Mouse (Mus musculus) spleen, postnatal 10 days (tissue): ENCODE measurements around the gene Zfp609.

ENCODE experiments used
- DNase-seq, 2 experiments: peaks; one replicate each; pipeline ENCODE4 v3.0.0; 2021 to 2022; ENCODE audit warnings: low spot score in 2 of 2

The Zfp609 gene

DNA sequence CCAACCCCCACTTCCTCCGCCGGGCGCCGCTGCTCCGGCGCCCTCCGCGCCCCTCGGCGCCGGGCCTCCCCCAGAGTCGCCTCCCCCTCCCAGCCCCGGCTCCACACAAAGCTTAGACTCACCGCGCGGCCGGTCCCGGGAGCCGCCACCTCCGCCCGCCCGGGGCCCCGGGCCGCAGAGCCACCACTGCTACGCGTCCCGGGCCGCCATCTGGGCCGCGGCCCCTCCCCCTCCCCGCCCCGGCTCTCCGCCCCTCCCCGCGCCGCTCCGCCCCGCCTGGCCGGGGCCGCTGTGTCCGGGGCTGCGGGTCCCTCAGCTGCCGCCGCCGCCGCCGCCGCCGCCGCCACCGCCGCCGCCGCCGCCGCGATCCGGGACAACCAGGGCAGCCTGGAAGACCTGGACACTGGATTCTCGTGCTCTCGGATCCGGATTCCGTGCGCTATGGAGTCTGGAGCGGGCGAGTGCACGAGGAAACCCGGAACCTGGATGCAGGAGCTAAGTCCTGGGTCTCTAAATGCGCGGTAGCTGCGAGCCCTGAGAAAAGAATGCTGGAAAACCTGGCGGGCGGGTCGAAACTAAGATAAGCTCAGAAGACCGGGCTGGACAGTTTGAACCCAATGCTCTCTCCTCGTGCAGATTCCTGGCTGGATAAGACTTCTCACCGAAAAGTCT, at the start of gene Zfp609:
Zfp609 (minus strand) TSS at position 221 of the 672 bp plus-strand sequence.
- peak; percentile 96 for DNase-seq

DNA sequence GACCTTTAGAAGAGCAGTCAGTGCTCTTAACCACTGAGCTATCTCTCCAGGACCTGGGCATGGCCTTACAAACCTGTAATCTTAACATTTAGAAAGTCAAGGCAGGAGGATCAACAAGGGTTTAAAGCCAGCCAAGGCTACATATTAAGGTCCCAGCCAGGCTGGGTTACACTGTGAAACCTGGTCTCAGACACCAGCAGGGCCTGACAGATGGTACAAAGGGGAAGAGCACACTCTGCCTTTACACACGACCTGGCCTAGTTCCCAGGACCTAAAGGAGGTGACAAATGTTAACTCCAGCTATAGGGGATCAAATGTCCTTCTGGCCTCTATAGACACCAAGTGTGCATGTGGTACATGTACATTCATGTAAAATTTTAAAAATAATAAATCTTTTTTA, 32.3 kb upstream of the Zfp609 start:
- no peak for DNase-seq

DNA sequence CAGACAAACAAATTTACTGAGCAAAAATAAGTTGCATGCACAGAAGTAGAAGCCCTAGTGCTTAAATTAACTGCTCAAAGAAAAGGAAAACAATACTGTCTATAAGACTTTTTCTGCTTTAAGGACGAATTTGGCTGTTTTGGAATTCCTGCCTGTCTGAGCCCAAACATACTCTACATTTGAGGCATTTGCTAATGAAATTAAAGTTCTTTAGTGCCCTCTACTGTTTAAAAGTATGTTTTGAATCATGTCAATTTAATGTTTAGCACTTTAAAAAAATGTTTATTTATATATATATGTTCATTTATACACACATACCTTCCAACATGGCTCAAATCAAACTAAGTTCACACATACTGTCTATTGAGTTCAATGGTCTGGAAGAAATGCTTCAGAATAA, 22.8 kb upstream of the Zfp609 start:
- no peak for DNase-seq

DNA sequence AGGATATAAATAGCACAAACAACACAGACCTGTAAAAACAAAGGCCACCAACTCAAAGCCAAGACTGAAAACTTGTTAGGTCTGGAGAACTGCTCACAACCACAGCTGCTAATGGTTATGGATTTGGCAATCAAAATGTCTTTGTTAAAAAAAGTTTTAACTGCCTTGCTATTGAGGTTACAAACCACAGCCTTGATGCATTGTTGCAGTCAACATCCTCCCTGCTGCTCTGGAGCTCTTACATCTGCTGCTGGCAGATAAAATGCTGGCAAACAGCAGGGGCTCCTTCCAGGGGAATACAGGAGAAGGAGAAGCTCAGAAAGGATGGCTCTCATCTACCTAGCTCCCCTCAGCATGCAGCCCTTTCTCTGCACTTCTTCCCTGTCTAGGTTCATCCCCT, 20.8 kb upstream of the Zfp609 start:
- no peak for DNase-seq

DNA sequence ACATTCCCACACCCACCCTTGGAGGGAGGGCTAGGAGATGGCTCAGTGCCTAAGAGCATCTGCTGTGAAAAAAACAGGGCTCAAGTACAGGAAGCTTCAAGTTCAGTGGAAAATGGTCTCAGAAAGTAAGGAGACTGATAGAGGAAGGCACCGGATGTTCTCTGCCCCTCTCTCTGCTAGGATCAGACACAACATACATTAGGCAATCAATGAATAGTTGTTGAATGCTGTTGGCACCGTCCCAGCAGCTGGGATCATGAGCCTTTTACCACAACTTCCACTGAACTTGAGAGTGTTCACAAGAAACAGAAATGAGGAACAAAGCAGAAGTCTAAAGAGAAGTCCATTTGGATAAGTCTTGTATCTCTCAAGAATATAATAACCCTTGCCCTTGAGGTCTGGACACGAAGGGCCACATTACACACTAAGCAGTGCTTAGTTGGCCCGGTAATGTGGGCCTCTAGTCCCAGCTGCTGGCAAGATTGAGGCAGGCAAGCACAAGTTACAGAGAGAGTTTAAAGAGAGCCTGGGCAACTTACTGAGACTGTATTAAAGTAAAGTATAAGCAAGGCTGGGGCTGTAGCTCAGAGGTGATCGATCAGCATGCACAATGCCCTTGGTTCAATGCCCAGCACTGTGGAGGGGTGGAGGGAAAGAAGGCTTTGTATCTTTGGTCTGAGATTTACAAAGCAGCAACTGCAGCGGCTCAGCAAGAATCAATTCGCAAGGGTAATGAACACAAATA, 17.2 kb upstream of the Zfp609 start:
- no peak for DNase-seq

DNA sequence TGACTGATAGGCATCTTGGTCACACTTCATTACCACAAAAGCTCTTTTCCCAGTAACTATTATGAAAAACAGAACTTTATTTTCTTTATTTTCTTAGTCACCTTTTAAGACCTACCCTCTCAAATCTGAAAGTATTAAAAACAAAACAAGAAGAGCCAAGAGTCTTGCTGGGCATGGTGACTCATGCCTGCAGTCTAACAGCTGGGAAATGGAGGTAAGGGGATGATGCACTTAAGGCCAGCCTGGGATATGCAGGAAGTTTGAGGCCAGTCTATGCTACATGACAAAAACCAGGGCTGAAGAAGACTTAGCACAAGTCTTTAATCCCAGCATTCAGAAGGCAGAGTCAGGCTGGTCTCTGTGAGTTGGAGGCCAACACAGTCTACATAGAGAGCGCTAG, 12.5 kb upstream of the Zfp609 start:
- no peak for DNase-seq

DNA sequence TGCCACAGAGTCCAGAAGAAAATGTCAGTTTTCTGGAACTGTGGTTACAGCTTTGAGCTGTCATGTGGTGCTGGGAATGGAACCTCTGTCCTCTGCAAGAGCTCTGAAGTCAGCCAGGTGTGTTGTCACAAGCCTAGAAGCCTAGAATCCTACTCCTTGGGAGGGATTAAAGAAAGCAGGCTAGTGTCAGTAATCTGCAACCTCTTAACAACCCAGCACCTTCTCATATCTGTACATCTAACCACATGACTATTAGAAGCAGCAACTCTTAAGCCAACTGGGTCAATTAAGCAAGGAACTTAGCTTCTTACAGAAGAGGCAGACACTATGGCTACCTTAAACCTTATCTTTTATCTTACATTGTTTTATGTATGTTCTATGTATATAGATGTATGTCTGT, 9.6 kb upstream of the Zfp609 start:
- no peak for DNase-seq

DNA sequence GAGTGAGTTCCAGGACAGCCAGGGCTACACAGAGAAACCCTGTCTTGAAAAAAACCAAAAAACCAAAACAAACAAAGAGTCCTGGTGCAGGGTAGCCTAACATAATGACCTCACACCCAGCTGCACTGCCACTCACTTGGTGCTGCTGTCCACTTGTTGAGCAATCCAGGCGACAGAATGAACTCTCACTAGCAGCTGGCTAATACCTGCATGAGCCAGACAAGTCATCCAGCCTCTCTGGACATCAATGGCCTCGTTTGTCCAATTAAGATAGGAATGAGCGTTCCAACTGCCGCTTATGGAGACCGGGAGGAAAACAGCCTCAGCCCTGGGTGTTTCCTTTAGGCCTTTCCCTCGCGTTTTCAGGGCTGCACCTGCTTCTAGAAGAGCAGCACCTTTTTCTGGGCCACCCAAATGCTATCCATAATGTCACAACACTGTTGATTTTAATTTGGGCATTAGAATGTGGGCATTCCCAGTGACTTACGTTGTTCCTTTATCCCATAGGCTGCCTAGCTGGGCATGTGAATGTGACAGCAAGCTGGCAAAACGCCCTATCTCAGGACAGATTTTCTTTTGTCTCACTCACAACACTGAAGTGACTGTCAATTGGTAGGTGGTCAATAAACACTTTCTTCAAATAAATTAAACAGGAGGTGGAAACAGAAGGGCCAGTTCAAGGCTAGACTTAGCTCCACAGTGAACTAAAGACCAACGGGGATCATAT, 7.4 kb upstream of the Zfp609 start:
- no peak for DNase-seq

DNA sequence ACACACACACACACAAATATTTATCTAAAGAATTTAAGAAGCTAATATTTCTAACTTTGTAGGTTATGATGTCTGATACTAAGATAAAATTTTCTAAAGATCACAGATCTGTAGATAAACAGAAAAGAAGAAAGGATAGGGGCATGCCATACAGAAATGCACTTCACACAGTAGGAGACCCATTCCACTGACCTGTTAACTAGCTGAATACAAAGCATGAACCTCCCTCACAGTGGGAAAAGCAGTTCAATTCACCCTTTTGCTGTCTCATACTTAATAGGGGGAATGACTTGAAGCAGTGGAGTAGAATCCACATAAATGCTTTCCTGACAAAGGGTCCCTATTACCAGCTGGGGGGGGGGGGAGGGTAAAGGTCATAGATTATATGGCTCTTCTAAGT, 6.3 kb upstream of the Zfp609 start:
- no peak for DNase-seq

DNA sequence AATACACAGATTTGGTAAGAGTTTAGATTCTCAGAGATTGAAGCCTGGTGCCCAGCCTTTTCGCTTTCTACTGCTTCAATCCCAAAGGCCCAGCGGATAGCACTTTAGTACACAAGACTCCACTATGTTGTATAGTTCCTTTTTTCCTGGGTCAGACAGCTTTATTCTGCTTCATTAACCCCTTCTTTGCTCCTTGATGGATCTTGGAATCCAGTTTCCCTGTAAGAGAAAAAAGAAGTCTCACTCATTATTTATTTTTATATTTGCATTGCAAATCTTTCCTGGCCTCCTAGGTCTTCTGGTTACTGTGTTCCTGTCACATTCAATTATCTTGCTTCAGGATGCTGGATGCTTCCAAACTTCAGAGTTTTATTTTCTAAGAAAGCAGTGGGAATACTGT, 5.9 kb upstream of the Zfp609 start:
- no peak for DNase-seq

DNA sequence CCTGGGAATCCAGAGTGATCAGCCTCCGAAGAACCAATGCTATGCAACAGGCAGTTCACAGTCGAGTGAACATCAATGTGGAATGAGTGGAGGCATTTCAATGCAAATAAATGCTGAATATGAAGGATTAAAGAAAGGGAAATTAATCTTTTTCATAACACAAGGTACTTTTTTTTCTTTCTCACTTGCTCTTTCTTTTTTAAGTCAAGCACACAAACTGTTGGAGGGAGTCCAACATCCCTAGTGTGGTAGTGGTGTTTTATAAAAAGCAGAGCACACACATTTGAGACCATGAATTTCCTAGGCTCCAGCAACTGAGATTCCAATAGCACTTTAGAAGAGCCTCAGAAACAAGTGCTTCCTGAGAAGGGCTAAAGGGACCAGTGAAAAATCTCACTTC, 4.7 kb upstream of the Zfp609 start:
- DNase-seq, result no peak

DNA sequence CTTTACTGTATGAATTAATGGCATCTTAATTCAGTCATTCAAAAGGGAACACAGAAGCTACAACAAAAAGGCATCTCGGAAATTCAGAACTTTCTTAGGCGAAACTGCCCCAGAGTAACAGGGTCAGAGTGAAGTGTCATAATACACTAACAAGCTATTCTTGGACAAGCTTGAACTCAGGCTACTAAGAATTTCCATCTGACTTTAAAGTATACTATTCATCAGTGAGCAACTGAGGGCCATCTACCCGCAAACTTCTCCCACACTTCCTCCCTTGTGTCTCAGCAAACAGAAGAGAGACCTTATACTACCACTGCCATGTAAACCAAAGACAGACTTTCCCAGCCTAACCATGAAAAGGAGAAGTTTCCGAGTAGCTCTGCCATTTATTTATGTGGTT, 3.8 kb upstream of the Zfp609 start:
- no peak for DNase-seq

DNA sequence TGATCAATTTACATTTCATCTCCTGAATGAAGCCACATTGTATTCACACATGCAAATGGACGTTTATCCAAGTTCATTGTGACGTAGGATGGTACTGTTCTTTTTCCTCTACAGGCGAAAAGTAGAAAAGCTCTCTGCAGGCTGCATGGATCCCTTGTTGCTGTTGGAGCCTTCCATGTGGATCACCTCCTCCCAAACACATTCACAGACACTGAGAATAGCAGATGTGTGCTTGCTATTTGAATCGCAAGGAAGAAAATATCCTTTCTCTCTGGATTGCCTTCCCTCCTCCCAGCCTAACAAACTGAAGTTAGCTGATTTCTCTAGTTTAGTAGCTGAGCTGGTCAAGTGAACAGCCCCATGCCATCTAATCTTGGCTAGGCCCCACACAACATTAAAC, 2.9 kb upstream of the Zfp609 start:
- DNase-seq, result no peak

DNA sequence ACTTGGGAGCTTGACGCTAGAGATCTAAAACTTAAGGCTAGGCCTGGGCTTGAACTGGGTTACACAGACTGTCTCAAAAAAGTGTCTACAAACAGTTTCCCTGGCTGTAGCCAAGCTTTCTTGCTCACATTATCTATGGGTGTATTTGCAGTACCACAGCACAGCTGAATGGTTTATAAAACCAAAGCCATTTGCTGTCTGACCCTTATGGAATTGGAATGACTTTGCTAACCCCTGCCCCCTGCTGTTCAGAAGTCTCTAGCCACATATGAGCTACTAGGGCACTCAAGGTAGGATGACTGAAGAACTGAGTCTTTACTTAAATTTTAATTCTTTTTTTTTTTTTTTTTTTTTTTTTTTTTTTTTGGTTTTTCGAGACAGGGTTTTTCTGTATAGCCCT, 2.0 kb upstream of the Zfp609 start:
- peak in 1 of 2 experiments; percentile 64 for DNase-seq

DNA sequence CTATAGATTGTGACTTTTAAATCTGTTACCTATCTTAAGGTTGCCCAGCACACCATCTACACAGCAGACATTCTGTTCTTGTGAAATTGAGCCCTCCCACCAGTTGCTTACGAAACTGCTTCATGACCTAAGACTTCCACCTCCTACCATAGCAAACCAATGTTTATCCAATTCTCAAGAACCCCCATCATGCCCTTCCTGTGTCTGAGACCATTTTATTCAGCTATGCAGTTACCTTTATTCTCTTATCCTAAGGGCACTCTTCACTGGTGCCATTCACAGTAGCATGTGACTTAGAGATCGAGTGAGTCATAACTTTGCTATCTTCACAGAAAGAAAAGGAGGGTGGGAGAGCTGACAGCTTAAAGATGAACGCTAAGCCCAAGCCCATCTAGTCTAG, 1.1 kb upstream of the Zfp609 start:
- no peak for DNase-seq

DNA sequence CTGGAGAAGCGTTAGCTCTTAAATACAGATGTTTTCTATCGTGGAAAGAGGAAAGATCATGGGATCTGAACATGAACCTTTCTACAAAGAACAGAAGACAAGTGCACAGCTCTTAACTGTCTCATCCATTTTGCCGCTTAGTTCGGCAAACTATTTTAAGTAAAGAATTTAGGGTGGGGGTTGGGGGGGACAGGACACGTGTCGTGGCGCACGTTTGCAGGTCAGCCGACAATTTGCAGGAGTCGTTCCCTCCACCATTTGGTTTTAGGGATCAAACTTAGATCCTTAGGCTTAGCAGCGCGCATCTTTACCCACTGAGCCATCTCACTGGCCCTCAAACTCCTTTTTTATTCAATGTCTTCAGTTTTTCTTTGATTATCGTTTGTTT, 646 bp upstream of the Zfp609 start:
- no peak for DNase-seq

DNA sequence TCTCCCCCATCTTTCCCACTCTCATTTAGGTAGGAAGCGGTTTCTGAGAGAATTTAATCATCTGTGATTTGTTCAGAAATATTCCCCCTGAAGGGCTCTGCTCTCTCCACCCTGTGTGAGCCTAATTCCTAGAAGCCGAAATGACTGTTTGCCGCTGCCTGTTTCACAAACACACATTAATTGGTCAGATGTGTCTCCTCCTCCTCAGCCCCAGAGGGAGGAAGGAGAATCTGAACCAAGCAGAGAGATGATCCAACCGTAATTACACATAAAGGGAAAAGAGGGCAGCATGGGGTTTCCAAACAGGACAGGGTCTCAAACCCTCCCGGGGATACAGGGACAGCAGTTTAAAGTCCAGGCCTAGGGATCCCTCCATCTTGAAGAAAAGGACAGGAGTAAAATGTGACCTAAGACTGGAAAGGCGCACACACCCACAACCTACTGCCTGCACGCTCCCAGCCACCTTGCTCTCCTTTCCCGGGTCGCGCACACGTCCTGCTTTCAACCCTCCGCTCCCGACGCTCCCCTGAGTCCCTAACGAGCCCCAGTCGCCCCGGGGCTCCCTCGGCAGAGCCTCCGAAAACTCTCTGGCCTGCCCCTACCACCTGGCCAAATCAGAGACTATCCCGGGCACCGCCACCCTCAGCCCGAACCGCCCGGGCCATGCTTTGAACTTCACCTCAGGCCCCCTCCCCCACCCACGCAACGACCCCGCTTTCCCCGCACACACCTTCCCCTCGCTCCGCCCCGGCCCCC, 598 bp downstream of the Zfp609 start:
- DNase-seq, result peak; percentile 50 to 63

DNA sequence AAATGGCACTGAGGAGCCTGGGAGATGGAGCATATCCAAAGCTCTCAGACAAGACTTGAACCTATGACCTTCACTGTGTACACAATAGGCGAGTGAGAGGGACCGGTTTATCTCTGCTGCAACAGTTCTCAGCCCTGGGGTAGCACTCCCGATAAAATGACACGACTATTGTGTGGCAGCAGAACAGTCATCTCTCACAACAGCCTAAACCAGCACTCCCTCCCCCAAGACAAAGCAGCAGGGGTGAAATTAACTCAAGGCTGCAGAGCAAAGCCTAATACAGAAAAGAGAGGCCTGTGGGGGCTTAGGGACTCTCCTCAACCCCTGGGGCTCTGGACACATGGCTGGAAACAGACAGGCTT, 1.2 kb downstream of the Zfp609 start:
- peak in 1 of 2 experiments; percentile 19 for DNase-seq

DNA sequence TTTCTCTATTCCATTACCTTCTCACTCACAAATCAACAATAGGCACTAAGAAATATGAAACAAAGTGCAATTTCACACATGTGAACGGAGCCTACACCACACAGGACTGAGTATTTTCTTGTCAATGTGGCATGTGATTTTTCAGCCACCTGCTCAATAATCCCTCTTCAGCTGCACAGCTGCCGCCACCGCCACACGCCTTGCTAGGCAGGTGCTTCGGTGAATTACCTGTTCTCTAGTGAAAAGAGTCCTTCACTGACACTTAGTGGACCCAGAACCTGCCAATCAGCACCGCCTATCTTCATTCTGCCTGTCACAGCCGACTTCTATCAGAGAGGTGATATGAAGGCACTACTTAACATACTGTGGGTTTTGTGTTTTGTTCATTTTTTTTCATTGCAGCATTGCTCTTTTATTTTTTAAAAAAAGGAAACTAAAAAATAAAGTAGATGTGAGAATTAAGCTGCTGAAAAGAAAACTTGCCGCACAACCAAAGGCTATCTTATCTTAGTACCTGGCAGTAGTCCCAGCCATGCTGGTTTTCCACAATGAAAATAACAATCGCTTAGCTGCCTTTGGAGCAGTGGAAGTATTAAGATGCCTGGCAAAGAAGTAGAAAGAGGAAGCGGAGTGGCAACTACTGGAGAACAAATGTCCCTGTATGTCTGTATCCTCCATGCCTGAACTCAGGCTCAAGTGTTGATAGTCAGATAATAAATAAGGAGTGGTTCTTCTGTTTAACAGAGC, 3.5 kb downstream of the Zfp609 start:
- no peak for DNase-seq

DNA sequence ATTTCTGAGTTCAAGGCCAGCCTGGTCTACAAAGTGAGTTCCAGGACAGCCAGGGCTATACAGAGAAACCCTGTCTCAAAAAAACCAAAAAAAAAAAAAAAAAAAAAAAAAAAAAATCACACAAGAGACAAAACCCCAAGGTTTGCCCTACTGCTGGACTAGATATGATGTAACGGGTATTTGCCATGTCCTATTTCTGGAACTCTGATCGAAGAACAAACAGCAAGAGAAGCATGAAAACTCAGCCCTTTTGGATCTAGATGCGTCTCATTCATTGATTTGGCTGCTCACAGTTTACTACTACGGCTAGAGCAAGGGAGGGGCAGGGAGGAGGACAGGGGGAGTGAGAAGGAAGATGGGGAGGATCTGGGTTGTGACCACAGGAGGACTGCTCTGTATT, 5.4 kb downstream of the Zfp609 start:
- no peak for DNase-seq

DNA sequence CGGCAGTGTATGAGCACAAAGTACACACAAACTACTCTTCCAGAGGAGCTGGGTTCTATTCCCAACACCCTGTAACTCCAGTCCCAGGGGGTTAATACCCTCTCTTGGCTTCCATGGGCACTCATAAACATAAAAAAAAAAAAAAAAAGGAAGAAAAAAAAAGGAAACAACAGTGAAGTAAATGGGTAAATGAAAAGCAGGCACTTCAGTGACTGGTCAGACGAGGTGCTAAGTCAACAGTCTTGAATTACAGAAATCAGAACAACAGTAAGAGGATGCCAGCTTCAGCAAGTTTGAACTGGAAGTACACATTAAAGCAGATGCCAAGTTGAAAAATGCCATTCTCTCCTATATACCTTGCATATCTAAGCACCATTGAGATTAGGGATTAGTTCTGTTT, 7.1 kb downstream of the Zfp609 start:
- DNase-seq, result no peak

DNA sequence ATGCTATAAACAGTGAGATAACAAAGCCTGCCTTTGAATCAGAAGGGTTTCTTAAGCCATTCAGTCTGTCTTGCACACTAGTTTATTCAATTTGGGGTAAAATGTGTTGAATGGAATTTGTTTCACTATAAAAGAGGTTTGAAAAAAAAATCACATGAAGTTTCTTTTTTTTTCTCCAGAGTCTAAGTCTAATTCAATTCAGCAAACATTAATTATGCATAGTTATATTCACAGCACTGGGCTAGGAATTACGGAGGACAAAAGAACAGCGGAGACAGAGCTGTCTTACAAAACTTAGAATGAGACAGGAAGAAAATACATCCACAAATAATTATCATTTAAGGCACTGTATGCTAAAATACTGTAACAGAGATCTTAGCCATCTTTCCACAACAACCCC, 9.0 kb downstream of the Zfp609 start:
- no peak for DNase-seq
